Mouse (Mus musculus) adrenal gland (tissue): ENCODE data around the gene Tma7.

Source experiments
- intact Hi-C: fragments of 180-260 bp; cut with DNase I; formaldehyde crosslinking; loops from one replicate; pipeline ENCODE4 v1.15.1; 2025
- long read RNA-seq, 2 experiments: library from polyadenylated mRNA; unstranded; transcript quantifications; one replicate each; pipeline ENCODE4 v2.0.0; 2020; ENCODE audit warnings: borderline replicate concordance in 1 of 2; ENCODE audit not compliant: insufficient replicate concordance in 1 of 2

Gene Tma7
- long read RNA-seq, experiment 1, transcript Tma7-201 (4 exons, 944 nt): major isoform, 174 of 188 reads
- long read RNA-seq, experiment 1, partial matches to known transcripts: 8 of 188 reads
- long read RNA-seq, experiment 1, other reads (novel, unspliced or antisense): 4 of 188 reads
- long read RNA-seq, experiment 2, transcript Tma7-201 (4 exons, 944 nt): major isoform, 190 of 197 reads
- long read RNA-seq, experiment 2, partial matches to known transcripts: 3 of 197 reads
- long read RNA-seq, experiment 2, other reads (novel, unspliced or antisense): 3 of 197 reads

GRCm38 (mm10) chr9:109082124-109082800 lies at the start of gene Tma7, which contains the start of gene Ccdc51:
Gene Tma7 (minus strand): TSS chr9:109082587.
Gene Ccdc51 (plus strand): TSS chr9:109082493.
- intact Hi-C loops: no loop called here

- intact Hi-C loops: loop anchor here (10.0 kb wide), 1 partner anchor 475 kb away; no protein-coding TSS in a partner anchor
Measured at GRCm38 (mm10) chr9:109130076-109130475, 47.7 kb upstream of the Tma7 start.

- intact Hi-C loops: no loop called here
Measured at GRCm38 (mm10) chr9:109128211-109128610, 45.8 kb upstream of the Tma7 start.

GRCm38 (mm10) chr9:109127076-109127475 lies 44.7 kb upstream of the Tma7 start:
- intact Hi-C loops: no loop called here

- intact Hi-C loops: no loop called here
Measured at GRCm38 (mm10) chr9:109125481-109125880, 43.1 kb upstream of the Tma7 start.

GRCm38 (mm10) chr9:109125043-109125442 lies 42.7 kb upstream of the Tma7 start:
- intact Hi-C loops: no loop called here

DNA sequence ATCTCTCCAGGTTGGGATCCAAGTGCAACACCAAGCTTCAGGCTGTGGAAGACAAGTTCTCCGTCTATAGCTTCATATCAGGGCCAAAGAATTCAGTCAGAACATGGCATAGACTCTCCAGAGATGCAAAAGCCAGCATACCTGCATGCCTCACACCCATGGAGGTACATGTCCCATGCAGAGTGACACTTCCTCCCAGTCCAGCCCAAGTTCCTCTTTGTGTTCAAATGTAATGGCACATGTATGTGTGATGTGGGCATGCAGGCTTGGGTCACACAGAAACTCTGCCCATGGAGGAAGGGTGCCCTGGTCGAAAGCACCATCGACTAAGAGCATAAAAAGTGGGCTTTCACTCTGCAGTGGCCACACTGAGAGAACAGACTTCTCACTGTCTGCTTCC lies 41.8 kb upstream of the Tma7 start:
- intact Hi-C loops: loop anchor here (5.0 kb wide), 1 partner anchor 122 kb away; no protein-coding TSS in a partner anchor

DNA sequence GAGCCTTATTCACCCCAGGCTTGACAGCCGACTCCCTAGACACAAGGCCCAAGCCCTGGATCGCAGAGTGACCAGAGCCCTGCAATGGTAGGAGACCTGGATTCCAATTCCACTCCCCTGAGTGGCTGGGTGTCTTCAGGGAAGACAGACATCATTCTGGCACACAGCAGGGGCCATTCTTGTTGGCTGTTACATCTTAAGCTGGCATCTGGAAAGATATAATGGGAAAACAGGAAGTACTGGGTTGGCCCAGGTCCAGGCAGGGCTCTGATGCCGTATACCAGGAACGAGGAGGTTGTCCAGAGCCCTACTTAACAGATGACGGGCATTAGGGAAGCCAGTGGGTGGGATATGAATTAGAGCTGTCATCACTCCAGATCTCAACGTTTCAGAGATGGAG lies 40.9 kb upstream of the Tma7 start:
- intact Hi-C loops: loop anchor here (5.0 kb wide), 1 partner anchor 121 kb away; no protein-coding TSS in a partner anchor

DNA sequence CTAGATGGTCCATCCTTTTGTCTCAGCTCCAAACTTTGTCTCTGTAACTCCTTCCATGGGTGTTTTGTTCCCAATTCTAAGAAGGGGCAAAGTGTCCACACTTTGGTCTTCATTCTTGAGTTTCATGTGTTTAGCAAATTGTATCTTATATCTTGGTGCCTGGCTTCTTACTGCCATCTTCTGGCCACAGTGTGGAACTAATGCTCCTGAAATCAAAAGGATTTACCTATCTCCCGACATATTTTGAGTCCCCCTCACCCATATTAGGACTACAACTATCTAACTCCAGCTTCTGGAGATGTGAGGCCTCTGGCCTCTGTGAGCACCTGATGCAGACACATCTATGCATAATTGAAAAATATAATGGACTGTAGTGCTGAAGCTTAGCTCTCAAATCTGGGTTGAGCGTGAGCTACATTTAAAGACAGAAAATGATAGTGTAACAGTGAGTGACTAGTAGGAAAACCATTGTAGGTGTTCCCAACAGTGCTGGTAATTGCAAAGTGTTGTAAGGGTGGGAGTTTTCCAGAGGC lies 40.2 kb upstream of the Tma7 start:
- intact Hi-C loops: loop anchor here (5.0 kb wide), 1 partner anchor 120 kb away; no protein-coding TSS in a partner anchor

DNA sequence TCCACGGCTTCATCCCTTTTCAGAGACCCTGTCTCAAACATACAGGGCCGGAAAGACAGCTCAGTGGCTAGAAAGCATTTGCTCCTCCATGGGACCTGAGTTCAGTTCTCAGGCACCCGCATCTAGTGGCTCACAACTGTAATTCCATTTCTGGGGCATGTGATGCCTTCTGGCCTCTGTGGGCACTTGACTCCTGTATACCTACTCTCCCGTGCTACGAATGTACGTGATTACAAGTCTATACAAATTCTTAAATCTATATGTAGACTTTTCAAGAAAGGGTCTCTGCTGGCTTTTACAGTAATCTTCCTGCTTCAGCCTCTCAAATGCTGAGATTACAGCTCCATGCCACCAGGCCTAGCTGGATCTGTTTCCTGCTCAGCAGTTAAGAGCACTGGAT lies 38.6 kb upstream of the Tma7 start:
- intact Hi-C loops: loop anchor here (2.0 to 5.0 kb wide), 2 partner anchors 32 to 119 kb away; no protein-coding TSS in a partner anchor

DNA sequence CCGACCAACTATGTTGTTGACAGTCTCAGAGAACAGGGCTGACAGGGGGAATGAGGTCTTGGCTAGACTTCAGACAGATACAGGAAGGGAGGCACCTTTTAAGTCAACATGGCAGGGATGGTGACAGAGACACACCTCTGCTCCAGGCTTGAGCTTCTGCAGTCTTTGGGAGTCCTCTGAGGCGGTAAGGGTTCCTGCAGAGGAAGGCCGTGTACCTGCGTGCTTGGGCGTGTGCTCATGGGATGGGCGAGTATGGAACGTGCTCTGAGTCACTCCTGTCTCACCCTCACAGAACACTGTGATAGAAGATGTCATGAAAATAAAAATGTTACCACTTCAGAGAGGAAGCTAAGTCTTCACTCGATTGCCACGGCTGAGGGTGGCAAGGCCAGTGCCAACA lies 37.2 kb upstream of the Tma7 start:
- intact Hi-C loops: no loop called here

DNA sequence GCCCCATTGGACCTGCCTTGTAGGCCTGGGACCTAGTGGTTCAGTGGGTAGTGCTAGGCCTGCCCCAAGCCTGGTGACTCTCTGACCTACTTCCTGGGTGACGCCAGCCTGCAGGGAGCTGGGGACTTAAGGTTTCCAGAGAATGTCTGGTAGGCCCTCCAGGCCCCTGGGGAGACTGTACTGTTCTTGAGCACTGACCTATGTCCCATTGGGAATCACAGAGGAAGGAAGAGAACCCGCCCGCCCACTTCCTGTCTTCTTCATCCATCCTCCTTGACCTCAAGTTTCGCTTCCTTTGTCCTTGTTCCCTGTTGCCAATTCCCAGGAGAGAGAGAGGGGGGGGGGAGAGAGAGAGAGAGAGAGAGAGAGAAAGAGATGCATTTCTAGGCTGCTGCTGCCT lies 35.7 kb upstream of the Tma7 start:
- intact Hi-C loops: no loop called here

- intact Hi-C loops: no loop called here
Measured at GRCm38 (mm10) chr9:109116205-109116604, 33.8 kb upstream of the Tma7 start.

- intact Hi-C loops: no loop called here
Measured at GRCm38 (mm10) chr9:109114871-109115270, 32.5 kb upstream of the Tma7 start.

DNA sequence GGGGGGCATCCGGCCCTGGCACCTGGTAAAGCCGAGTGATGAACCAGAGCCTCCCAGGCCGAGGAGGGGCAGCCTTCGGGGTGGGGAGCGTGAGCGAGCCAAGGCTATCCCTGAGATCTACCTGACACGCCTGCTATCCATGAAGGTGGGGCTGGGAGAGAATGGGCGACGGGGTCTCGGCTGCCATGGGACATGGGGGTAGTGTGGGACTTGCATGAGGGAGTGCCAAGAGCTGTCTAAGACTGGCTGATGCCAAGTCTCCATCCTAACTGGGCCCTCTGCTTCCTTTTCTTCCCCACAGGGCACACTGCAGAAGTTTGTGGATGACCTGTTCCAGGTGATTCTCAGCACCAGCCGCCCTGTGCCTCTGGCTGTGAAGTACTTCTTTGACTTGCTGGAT lies 31.9 kb upstream of the Tma7 start:
- intact Hi-C loops: no loop called here

DNA sequence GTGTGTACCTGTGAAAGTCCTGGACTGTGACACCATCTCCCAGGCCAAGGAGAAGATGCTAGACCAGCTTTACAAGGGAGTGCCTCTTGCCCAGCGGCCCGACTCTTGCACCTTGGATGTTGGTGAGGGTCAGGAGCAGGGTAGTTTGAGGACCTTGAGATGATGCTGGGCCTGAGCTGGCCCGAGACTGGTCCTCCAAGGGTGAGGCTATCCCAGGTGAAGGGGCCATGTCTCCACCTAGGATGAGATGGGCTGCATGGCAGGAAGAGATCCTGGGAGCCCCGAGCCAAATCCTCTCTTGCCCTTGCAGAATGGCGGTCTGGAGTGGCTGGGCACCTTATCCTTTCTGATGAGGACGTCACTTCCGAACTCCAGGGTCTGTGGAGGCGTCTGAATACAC lies 30.9 kb upstream of the Tma7 start:
- intact Hi-C loops: no loop called here

DNA sequence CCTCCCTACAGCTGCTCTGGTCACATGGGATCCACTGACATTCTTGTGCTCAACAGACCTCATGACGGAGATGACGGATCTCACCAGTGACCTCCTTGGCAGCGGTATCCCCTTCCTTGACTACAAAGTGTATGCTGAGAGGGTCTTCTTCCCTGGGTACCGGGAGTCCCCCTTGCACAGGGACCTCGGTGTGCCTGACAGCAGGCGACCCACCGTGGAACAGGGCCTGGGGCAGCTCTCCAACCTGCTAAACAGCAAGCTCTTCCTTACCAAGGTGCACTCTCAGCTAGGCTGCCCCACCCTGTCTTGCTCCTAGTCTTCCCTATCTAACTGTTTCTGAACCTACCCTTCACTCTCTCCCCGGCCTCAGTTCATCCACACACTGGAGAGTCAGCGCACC lies 29.2 kb upstream of the Tma7 start:
- intact Hi-C loops: no loop called here

- intact Hi-C loops: no loop called here
Measured at GRCm38 (mm10) chr9:109111101-109111500, 28.7 kb upstream of the Tma7 start.

DNA sequence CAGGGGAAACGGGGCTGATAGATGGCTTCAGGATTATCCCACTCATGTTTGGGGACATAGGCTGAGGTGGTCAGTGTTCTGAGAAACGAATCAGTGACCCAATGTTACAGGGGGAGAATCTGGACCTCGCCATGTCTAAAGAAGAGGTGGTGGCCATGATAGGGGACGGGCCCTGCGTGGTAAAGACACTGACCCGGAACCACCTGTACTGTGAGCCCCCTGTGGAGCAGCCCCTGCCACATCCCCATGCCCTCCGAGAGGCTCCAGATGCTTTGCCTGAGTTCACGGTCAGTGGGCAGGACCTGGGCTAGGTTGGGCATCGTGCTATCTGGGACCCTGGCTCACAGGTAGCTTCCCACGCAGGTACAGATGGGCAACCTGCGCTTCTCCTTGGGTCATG lies 27.9 kb upstream of the Tma7 start:
- intact Hi-C loops: no loop called here

DNA sequence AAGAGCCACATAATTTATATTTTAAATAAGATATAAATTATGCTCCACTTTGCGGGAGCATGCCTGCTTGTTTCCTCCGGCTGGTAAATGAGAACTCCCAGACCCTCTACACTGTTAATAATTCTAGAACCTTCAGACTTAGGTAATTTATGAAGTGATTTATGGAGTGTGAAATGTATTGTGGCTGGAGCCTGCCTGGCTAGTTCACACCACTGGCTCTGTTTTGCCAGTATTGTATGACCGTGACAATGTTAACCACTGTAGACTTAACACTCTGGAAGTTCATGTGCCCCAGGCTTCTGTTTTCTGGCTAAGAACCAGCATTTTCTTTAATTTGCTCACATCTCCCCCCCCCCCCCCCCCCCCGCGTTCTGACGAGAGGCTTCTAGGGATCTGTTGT lies 25.0 kb upstream of the Tma7 start:
- intact Hi-C loops: no loop called here

GRCm38 (mm10) chr9:109105648-109106047 lies 23.3 kb upstream of the Tma7 start:
- intact Hi-C loops: no loop called here

DNA sequence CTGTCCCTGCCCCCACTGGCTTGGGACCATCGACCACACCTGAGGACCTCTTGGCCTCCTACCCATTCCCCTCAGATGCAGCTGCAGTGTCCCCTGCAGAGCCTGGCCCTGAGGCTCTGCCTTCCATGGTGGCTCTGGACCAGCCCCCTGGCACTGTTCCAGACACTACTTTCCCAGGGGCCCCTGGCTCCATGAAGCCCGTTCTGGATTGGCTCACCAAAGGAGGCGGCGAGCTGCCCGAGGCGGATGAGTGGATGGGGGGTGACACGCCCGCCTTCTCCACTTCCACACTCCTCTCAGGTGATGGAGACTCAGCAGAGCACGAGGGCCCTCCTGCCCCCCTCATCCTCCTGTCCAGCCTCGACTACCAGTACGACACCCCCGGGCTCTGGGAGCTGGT lies 22.6 kb upstream of the Tma7 start:
- intact Hi-C loops: no loop called here
